Mouse (Mus musculus): ENCODE measurements around the gene Nck2.

DNA sequence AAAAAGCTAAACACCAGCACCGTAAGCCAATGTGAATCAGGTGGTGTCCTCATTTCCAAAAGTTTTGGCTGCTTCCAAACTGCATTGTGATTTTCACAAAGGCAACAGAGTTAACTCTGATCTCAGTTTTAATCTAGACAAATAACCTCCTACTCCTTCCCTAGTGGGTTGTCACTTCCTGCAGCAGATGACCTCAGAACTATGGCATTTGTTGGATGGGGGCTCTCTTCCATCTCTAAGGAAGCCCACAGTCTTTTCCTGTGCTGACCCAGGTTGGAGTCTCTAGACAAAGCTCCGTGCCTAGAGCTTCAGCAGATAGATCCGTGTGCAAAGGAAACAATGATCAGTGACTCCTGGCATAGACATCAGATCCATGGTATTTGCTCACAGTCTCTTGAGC, 31.1 kb upstream of the Nck2 start:
- TF ChIP-seq POLR2A (IDR thresholded peaks at IDR 0.05; ENCODE audit: borderline replicate concordance, low read depth, low read length) (no peak), CTCF (IDR thresholded peaks at IDR 0.05; ENCODE audit: low read depth, low read length) (no peak)
